Mouse (Mus musculus): ENCODE results near the gene 1700037H04Rik. TPM values are rescaled to one million over a fixed set of nuclear protein-coding genes. Genes with fewer than 3 reads are reported as not detected.

Gene 1700037H04Rik
- polyA plus RNA-seq, 1 experiment, result 55.6 TPM

DNA sequence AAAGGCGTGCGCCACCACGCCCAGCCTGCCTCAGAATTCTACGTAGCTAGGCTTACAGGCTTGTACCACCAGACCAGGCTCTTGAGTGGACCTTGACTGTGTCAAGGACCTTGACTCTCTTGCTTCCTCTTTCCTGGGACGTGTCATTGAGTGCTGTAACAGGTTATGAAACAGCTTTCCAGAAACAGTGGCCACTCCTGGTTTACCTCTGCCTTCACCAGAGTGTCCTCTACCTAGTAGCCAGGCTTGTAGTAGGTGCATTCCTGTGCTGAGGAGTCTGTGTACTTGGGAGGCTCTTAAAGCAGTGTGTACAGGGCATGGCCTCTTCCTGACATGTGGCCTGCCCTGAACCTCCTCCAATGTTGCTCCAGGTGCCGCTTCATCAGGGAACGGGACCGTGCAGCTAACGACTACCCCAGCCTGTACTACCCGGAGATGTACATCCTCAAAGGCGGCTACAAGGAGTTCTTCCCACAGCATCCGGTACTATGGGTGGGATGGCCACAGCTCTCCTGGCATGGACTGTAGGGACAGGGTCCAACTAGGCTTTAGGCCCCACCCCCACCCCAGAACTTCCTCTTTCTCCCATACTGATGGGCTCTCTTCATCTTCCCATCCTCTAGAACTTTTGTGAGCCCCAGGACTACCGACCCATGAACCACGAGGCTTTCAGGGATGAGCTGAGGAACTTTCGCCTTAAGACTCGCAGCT lies 36.9 kb upstream of the 1700037H04Rik start:
- no peak overlapping the region for H3K4me3 ChIP-seq (ENCODE audit: insufficient read depth, low read length)
- peaks cover 11% of the 10 kb centered on the region for H3K4me1 ChIP-seq (ENCODE audit: control insufficient read depth, insufficient read depth, low read length)
- no peak for TF ChIP-seq CTCF (IDR thresholded peaks at IDR 0.05; ENCODE audit: low read depth, low read length)
- no peak overlapping the region for H3K27ac ChIP-seq (ENCODE audit: insufficient read depth, low read depth, low read length)

DNA sequence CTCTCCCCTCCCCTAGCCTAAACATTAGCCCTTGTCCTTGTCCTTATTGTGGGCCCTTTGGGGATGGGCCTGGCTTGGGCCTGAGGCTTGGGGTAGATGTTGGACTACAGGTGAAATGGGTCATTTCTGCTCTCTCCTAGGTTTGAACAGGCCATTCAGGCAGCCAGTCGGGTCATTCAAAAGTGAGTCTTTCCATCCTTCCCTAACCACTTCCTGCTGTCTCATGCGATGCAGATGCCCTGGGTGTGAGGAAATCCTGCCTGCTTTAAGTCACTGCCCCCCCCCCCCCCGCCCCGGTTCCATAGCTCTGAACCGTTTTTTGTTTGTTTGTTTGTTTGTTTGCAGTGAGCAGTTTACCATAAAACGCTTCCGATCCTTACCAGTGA lies 31.1 kb upstream of the 1700037H04Rik start:
- H3K27ac ChIP-seq (ENCODE audit: insufficient read depth, low read depth, low read length), result no peak overlapping the region
- H3K4me3 ChIP-seq (ENCODE audit: insufficient read depth, low read length), result no peak overlapping the region
- TF ChIP-seq CTCF (IDR thresholded peaks at IDR 0.05; ENCODE audit: low read depth, low read length), result no peak
- TF ChIP-seq POLR2A (IDR thresholded peaks at IDR 0.05; ENCODE audit: borderline replicate concordance, low read depth, low read length), result no peak
- H3K4me1 ChIP-seq (ENCODE audit: control insufficient read depth, insufficient read depth, low read length), result peaks cover 32% of the 10 kb centered on the region

DNA sequence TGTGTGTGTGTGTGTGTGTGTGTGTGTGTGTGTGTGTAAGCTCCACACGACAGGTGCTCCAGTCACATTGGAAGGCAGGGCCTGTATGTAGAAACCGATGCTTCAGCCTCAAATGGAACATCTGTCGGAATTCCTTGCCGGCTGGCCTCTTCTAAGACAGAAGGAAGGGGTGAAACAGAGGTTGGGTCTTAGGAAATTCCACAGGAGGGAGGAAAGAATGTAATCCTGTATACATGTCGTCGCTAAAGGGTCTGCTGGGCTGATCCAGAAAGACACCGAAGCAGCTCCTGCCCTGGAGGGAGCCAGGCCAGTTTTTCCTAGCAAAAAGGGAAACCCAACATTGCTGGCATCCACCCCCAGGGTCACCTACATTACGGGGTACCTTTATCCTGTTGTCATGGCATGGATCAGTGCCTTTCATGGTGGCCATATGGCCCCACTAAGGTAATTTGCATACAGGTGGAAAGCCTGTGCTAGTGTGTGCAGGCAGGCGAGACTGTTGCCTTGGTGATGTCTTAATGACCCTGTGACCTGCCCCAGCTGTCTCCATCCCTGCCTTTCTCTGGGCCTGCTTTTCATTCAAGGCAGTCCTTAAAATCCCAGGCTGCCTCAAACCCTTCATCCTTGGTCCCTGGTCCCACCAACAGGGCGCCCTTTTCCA lies 30.6 kb upstream of the 1700037H04Rik start:
- Histone ChIP-seq H3K27ac (ENCODE audit: insufficient read depth, low read depth, low read length) (no peak overlapping the region), H3K4me1 (ENCODE audit: control insufficient read depth, insufficient read depth, low read length) (peaks cover 34% of the 10 kb centered on the region), H3K4me3 (ENCODE audit: insufficient read depth, low read length) (no peak overlapping the region)
- no peak for TF ChIP-seq CTCF (IDR thresholded peaks at IDR 0.05; ENCODE audit: low read depth, low read length)
- TF ChIP-seq POLR2A (IDR thresholded peaks at IDR 0.05; ENCODE audit: borderline replicate concordance, low read depth, low read length), result no peak

DNA sequence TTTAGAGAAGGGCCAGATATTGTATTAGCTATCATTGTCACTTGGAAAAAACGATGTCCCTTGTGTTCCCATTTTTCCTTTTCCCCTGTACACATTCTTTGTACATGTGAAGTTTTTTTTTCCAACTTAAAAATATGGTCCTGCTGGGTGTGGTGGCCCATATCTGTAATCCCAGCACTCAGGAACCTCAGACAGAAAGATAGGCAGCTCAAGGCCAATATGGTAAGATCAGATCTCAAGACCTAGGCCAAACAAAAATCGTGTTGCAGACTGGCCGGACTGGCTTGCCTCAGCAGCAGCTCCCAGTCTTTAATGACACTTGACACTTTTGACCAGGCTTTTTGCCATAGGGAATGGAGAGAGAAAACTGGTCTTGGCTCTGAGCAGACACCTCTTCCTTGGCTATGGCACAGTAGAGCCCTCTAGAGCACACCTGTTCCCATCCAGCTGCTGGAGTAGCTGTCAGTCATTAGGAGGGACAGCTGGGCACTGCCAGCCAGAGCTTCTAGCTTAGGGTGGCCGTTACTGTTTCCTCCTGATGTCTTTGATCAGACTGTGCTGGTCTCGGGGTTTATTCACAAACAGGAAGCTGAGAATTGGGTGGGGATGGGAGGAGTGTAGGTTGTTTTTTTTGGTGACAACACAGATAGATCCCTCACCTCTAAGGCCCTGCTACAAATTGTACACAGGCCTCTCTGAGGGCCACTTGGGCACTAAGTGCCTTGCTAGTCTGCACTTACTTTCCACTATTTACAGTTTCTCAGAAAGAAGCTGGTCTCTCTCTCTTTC lies 29.8 kb upstream of the 1700037H04Rik start:
- H3K27ac ChIP-seq (ENCODE audit: insufficient read depth, low read depth, low read length), result peak overlapping the region; percentile 30; the same call in 1 of the 2 replicates
- peaks cover 34% of the 10 kb centered on the region for H3K4me1 ChIP-seq (ENCODE audit: control insufficient read depth, insufficient read depth, low read length)
- no peak overlapping the region for H3K4me3 ChIP-seq (ENCODE audit: insufficient read depth, low read length)
- TF ChIP-seq POLR2A (IDR thresholded peaks at IDR 0.05; ENCODE audit: borderline replicate concordance, low read depth, low read length) (no peak), CTCF (IDR thresholded peaks at IDR 0.05; ENCODE audit: low read depth, low read length) (no peak)

DNA sequence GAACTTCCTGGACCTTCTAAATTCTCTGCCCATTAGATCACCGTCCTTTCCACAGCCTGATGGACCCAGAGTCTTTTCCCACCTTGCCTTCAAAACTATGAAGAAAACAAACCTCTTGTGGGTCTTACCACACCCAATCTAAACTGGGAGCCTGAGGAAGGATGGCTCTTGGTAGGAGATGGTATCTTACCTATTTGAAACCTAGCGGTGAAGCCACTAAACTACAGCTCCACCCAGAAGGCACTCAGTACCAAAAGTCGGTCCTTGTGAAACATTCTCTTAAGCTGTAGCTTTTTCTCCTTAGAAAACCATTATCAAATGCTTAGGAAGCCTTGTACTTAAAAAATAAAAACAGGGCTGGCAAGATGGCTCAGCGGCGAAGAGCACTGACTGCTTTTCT lies 28.4 kb upstream of the 1700037H04Rik start:
- no peak overlapping the region for H3K27ac ChIP-seq (ENCODE audit: insufficient read depth, low read depth, low read length)
- H3K4me3 ChIP-seq (ENCODE audit: insufficient read depth, low read length), result no peak overlapping the region
- peaks cover 34% of the 10 kb centered on the region for H3K4me1 ChIP-seq (ENCODE audit: control insufficient read depth, insufficient read depth, low read length)
- TF ChIP-seq CTCF (IDR thresholded peaks at IDR 0.05; ENCODE audit: low read depth, low read length) (no peak), POLR2A (IDR thresholded peaks at IDR 0.05; ENCODE audit: borderline replicate concordance, low read depth, low read length) (no peak)

DNA sequence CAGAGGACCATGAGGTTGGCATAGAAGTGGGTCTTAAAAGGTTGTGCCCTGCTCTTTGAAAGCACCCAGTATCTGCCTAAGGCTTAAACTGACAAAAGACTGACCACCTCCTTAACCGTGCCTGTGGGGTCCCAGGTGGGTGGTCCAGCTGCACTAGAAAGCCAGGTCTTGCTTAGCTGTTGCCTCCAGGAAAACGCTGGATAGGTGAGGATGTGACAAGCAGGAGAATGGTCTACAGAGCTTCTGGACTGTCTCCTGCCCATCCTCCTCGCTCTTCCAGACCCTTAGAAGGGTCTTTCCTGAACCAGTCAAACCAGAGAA lies 27.7 kb upstream of the 1700037H04Rik start:
- TF ChIP-seq CTCF (IDR thresholded peaks at IDR 0.05; ENCODE audit: low read depth, low read length) (no peak), POLR2A (IDR thresholded peaks at IDR 0.05; ENCODE audit: borderline replicate concordance, low read depth, low read length) (no peak)
- peaks cover 34% of the 10 kb centered on the region for H3K4me1 ChIP-seq (ENCODE audit: control insufficient read depth, insufficient read depth, low read length)
- no peak overlapping the region; the same call in 1 of the 2 replicates for H3K27ac ChIP-seq (ENCODE audit: insufficient read depth, low read depth, low read length)
- H3K4me3 ChIP-seq (ENCODE audit: insufficient read depth, low read length), result peak overlapping the region; percentile 83

DNA sequence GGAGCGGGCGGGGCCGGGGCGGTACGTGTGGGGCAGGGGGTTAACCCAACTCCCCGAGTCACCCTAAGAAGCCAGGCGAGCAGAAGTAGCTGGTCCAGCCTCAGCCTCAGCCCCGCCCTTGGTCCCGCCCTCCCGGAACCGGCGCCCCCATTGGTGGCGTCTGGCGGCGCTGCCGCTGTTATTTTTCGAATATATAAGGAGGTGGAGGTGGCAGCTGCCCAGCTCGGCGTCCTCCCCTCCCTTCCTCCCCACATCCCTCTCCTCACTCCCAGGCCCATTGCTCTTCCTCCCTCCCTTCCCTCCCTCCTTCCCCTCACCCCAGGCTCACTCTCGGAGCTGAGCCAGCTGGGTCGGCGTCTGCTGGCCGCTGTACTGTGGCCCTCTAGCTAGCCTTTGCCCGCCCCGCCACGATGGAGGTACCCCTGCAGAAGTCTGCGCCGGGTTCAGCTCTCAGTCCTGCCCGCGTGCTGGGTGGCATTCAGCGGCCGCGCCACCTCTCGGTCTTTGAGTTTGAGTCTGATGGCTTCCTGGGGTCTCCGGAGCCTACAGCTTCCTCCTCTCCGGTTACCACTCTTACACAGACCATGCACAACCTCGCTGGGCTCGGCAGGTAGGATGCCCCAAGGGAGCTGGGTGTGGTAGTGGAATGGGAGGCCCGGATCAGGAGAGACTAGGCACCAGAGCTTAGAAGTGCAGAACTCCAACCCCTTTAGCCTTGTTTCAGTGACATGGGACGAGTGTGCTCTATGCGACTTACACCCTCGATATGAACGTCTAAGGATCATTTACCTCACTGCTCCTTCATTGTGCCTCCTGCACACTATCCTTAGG lies 27.1 kb upstream of the 1700037H04Rik start, which contains the start of the genes Cdc25b and Spef1:
Gene Cdc25b (plus strand): TSS at position 179 of the 831 bp plus-strand sequence.
Gene Spef1 (minus strand): TSS at position 512 of the 831 bp plus-strand sequence.
- peak within 1 kb of the TSS; percentile 21; the same call in 1 of the 2 replicates for H3K27ac ChIP-seq (ENCODE audit: insufficient read depth, low read depth, low read length)

DNA sequence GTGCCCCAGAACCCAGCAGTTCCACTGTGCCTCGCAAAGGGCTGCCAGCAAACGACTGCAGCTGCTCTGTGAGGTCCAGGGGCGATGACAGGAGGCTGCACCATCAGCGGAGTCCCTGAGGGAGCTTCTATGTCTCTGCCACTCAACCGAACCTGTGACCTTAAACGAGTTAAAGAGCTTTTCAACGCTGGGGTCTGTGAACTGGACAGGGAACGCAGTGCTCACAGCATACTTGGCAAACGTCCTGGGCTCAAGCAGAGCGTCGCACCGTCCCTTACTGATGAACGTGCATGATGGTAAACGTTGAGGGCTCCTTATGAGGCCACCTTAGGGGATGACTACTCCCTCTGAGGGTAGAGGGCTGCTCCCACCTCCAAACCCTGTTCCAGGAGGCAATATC lies 26.5 kb upstream of the 1700037H04Rik start:
- TF ChIP-seq POLR2A (IDR thresholded peaks at IDR 0.05; ENCODE audit: borderline replicate concordance, low read depth, low read length) (no peak), CTCF (IDR thresholded peaks at IDR 0.05; ENCODE audit: low read depth, low read length) (no peak)
- peaks cover 34% of the 10 kb centered on the region for H3K4me1 ChIP-seq (ENCODE audit: control insufficient read depth, insufficient read depth, low read length)
- no peak overlapping the region for H3K27ac ChIP-seq (ENCODE audit: insufficient read depth, low read depth, low read length)

More for the DNA sequence above, 27.1 kb upstream of the 1700037H04Rik start, which contains the start of the genes Cdc25b and Spef1:
- no peak for TF ChIP-seq POLR2A (IDR thresholded peaks at IDR 0.05; ENCODE audit: borderline replicate concordance, low read depth, low read length)
- Histone ChIP-seq H3K4me3 (ENCODE audit: insufficient read depth, low read length) (peak within 1 kb of the TSS; percentile 83), H3K4me1 (ENCODE audit: control insufficient read depth, insufficient read depth, low read length) (peaks cover 34% of the 10 kb centered on the region)

DNA sequence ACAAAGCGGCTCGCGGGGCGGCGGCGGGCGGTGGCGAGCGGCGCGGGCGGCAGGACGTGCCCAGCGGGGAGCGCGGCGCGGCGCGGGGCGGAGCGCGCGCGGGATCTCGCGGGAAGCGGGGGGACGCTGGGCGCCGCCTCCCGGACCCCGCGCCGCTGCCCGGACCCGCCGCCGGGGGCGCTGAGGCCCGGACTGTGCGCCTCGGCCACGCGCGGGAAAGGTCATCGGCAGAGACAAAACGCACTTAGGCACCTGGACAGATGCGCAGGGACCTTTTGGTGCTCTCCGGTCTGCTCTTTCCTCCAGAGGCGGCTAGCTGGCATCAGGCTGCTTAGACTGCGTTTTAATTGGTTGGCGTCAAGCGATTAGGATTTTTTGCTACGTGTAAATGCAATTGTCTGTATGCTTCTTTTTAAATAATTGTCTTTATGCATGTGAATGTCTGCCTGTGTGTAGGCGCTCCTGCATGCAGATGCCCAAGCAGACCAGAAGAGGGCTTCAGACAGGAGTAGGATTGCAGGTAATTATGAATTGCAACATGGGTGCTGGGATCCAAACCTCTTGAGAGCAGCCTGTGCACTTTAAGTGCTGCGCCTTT lies 20.2 kb upstream of the 1700037H04Rik start, which contains the start of gene Cenpb:
Gene Cenpb (minus strand): TSS at position 78 of the 598 bp plus-strand sequence.
- Histone ChIP-seq H3K4me1 (ENCODE audit: control insufficient read depth, insufficient read depth, low read length) (peaks cover 21% of the 10 kb centered on the region), H3K27ac (ENCODE audit: insufficient read depth, low read depth, low read length) (peak within 1 kb of the TSS; percentile 76), H3K4me3 (ENCODE audit: insufficient read depth, low read length) (peak within 1 kb of the TSS; percentile 93)
- TF ChIP-seq POLR2A (IDR thresholded peaks at IDR 0.05; ENCODE audit: borderline replicate concordance, low read depth, low read length), result no peak
- peak; percentile 28 for TF ChIP-seq CTCF (IDR thresholded peaks at IDR 0.05; ENCODE audit: low read depth, low read length)

More for the DNA sequence above, 26.5 kb upstream of the 1700037H04Rik start:
- peak overlapping the region; percentile 54 for H3K4me3 ChIP-seq (ENCODE audit: insufficient read depth, low read length)
